Mouse (Mus musculus) brain, embryonic 14.5 days (tissue): Measurements from ENCODE around the gene Angel1.

Experiments
- CTCF ChIP-seq: fragments of 200-500 bp; IDR thresholded peaks from 2 replicates; pipeline ENCODE4 v1.5.1; 2012; ENCODE audit warnings: inconsistent platforms, mild to moderate bottlenecking, moderate library complexity, borderline replicate concordance; ENCODE audit not compliant: insufficient read depth, insufficient read length; ENCODE audit errors: extremely low read depth
- POLR2A ChIP-seq: fragments of 200-500 bp; IDR thresholded peaks from 2 replicates; pipeline ENCODE4 v1.6.1; 2012; ENCODE audit warnings: mild to moderate bottlenecking, inconsistent platforms, borderline replicate concordance; ENCODE audit not compliant: poor library complexity, insufficient read depth, insufficient read length, severe bottlenecking; ENCODE audit errors: extremely low read depth

- no peak for TF ChIP-seq CTCF
- no peak for TF ChIP-seq POLR2A
These were observed 23.6 kb downstream of the Angel1 start for GRCm38 (mm10) chr12:86702690-86703089.
